Mouse (Mus musculus) gastrocnemius, adult 2 months (tissue): ENCODE measurements around the gene Inip. TPM values are rescaled to one million over a fixed set of nuclear protein-coding genes. Genes with fewer than 3 reads are reported as not detected.
A peak's percentile ranks its signal among the peaks of the same experiment; 100 is the strongest.

ENCODE experiments used
- DNase-seq: peaks from one replicate; pipeline ENCODE4 v3.0.0; 2022
- H3K27ac ChIP-seq: fragments of 200-600 bp; 2 replicates; pipeline ENCODE4 v1.8.1; 2022; ENCODE audit warnings: mild to moderate bottlenecking
- H3K4me3 ChIP-seq: fragments of 200-600 bp; 2 replicates; pipeline ENCODE4 v1.8.1; 2022; ENCODE audit warnings: mild to moderate bottlenecking, moderate library complexity
- CTCF ChIP-seq: fragments of 200-600 bp; IDR thresholded peaks from 2 replicates; pipeline ENCODE4 v1.8.1; 2022; ENCODE audit warnings: antibody characterized with exemption, mild to moderate bottlenecking, moderate library complexity
- intact Hi-C: fragments of 180-260 bp; cut with DNase I; formaldehyde crosslinking; loops from one replicate; pipeline ENCODE4 v1.15.1; 2025
- total RNA-seq, 2 experiments: library from RNA; stranded (reverse); gene quantifications; 2 replicates each; pipeline ENCODE4 v1.2.3; 2021

The Inip gene
- total RNA-seq, 2 experiments from 2014 or later: 2.8 to 5.9 TPM

GRCm38 (mm10) chr4:59821516-59821915, 20.1 kb upstream of the Inip start:
- TF ChIP-seq CTCF: no peak
- Histone ChIP-seq H3K4me3 (no peak overlapping the region), H3K27ac (no peak overlapping the region)
- intact Hi-C loops: no loop called here
- DNase-seq: no peak

DNA sequence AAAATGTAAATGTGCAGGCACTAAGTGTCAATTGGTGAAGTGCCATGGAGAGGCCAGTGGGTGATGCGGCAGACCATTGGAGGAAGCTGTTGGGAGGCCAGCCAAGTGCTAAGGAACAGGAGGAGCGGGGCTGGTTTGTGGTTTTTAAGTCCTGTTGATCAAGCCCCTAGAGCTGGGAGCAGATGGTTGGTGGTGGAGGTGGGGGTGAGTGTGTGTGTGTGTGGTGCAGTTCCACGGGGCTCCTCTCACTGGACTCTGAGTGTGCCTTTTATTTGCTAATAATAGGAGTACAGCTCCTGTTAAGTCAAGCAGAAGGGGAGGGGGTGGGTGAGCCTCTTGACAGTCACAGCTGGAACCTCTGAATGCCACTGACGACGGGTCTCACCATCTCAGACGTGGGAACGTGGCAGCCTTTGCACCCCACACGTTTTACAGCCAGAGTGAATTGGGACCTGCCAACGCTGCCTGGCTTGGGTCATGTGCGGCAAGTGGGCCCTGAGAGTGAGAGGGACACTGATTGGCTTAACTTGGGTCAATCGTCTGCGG, 18.2 kb upstream of the Inip start:
- intact Hi-C loops: no loop called here
- DNase-seq: peak; percentile 30
- no peak for TF ChIP-seq CTCF
- H3K4me3 ChIP-seq: no peak overlapping the region
- H3K27ac ChIP-seq: no peak overlapping the region

DNA sequence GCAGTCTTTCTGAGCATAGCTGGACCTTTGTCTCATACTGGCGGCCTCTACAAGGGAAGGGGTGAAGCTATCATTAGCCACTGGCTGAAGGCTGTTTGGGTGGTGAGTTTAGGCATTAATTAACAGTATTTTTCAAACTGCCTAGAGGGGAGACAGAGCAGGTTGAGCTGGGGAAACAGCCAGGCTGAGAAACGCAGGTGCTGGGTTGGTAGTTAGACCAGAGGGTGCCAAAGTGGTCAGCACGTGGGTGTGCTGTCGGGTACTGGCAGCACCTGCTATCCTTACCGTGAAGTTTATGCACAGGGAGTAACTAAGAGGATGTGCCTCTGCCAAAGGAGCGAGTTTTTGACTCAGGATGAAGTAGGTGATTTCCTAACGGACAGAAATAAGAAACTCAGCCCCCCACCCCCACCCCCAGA, 17.7 kb upstream of the Inip start:
- intact Hi-C loops: no loop called here
- TF ChIP-seq CTCF: no peak
- H3K4me3 ChIP-seq: no peak overlapping the region
- H3K27ac ChIP-seq: peak overlapping the region; percentile 2; the same call in 1 of the 2 replicates
- no peak for DNase-seq

DNA sequence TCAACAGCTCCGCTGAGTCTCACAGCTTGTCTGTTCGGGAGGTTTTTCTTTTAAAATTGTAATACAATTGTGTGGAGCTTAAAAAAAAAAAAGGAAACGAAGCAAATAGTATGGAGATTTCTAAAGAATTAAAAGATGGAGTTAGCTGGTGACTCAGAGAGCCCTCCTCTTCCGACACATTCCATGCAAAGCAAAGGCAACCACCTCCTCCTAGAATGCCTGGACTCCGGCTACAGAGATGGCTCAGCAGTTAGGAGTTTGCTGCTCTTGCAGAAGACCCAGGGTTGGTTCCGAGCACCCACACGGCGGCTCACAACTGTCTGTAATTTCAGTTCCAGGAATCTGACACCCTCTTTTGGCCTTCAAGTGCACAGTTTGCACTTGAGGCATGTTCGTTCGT, 17.1 kb upstream of the Inip start:
- Histone ChIP-seq H3K4me3 (no peak overlapping the region), H3K27ac (no peak overlapping the region; the same call in 1 of the 2 replicates)
- no peak for TF ChIP-seq CTCF
- intact Hi-C loops: no loop called here
- no peak for DNase-seq

DNA sequence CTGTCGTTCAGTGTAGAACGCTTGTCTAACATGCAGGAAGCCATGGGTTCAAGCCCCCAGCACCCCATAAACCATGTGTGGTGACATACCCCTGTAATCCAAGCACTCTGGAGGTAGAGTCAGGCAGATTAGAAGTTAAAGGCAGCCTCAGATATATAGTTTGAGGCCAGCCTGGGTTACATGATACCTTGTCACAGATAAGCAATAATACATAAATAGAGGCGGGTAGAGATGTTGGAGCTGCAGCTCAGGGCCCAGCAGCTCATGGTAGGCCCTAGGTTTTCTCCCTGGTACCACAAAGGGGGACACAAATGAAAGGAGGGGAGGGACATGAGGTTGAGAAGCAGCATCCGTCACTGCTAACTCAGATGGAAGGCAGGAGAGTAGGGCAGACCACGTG, 16.4 kb upstream of the Inip start:
- DNase-seq: no peak
- TF ChIP-seq CTCF: no peak
- no peak overlapping the region for H3K4me3 ChIP-seq
- intact Hi-C loops: no loop called here
- no peak overlapping the region for H3K27ac ChIP-seq

DNA sequence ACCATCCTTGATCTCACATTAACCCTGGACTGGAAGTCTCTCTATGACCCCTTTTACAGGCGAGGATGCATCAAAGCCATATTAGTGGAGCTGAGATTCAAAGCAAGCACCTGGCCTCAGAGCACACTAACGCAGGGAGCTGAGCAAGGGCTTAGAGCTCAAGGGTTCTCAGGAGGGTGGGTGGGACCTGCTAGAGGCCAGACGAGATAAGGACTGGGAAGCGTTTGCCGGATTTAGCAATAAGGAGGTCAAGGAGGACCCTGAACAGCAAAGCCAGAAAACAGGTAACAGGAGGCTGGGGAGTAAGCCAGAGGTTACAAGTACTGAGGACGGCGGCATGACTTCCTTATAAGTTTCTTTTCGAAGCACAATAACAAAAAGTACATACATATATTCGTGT, 15.1 kb upstream of the Inip start:
- intact Hi-C loops: no loop called here
- H3K4me3 ChIP-seq: no peak overlapping the region
- TF ChIP-seq CTCF: no peak
- DNase-seq: no peak
- no peak overlapping the region; the same call in 1 of the 2 replicates for H3K27ac ChIP-seq

- no peak for DNase-seq
- H3K27ac ChIP-seq: peak overlapping the region; percentile 5; the same call in 1 of the 2 replicates
- no peak for TF ChIP-seq CTCF
- no peak overlapping the region for H3K4me3 ChIP-seq
- intact Hi-C loops: no loop called here
These were observed 14.6 kb upstream of the Inip start for GRCm38 (mm10) chr4:59816016-59816415.

- intact Hi-C loops: no loop called here
- no peak for TF ChIP-seq CTCF
- DNase-seq: no peak
- Histone ChIP-seq H3K4me3 (no peak overlapping the region), H3K27ac (0 out of 2 replicates have a peak overlapping the region, but pooled peaks have one; percentile 24)
These were observed 13.9 kb upstream of the Inip start for GRCm38 (mm10) chr4:59815121-59815810.

DNA sequence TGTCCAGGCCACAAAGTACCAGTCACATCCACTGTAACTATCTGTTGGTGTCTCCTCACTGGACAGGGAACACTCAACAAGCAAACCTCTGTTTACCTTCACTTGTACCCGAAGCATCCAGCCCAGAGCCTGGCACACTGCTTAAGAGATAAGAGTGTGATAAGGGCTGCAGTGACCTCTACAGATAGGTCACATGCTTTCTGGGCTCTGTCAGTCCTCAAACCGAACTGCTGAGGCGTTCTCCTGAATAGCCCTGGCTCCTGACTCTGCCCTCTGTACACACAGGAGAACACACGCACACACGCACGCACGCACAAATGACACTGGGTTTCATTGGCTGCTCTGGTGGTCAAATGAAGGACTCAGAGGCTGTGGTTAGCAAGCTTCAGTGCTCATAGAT, 12.7 kb upstream of the Inip start:
- Histone ChIP-seq H3K27ac (no peak overlapping the region), H3K4me3 (no peak overlapping the region)
- no peak for TF ChIP-seq CTCF
- DNase-seq: no peak
- intact Hi-C loops: no loop called here

DNA sequence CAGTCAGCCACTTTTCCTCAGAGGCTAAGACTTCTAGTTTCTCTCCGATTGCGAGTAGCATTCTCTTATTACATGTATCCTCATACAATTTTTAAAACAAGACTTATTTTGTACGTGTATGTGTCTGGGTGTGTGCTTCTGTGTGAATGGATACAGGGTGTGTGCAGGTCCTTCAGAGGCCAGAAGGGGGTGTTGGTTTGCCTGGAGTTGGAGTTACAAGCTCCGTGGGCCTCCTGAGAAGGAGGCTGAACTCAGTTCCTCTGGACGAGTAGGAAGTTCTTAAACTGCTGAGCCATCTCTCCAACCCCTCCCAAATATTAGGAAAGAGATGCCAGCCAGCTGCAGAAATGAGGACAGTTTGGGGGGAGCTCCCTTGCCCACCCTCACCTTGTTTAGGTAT, 7.0 kb upstream of the Inip start:
- DNase-seq: peak; percentile 26
- Histone ChIP-seq H3K4me3 (no peak overlapping the region), H3K27ac (peak overlapping the region; percentile 53)
- intact Hi-C loops: loop anchor here (5.0 kb wide), 2 partner anchors 44 to 64 kb away; no protein-coding TSS in a partner anchor
- TF ChIP-seq CTCF: peak; percentile 56

GRCm38 (mm10) chr4:59807521-59807920, 6.1 kb upstream of the Inip start:
- TF ChIP-seq CTCF: no peak
- intact Hi-C loops: loop anchor here (5.0 kb wide), 2 partner anchors 45 to 65 kb away; no protein-coding TSS in a partner anchor
- no peak overlapping the region for H3K27ac ChIP-seq
- peak overlapping the region; percentile 86 for H3K4me3 ChIP-seq
- DNase-seq: no peak

- intact Hi-C loops: loop anchor here (5.0 kb wide), 2 partner anchors 45 to 65 kb away; no protein-coding TSS in a partner anchor
- TF ChIP-seq CTCF: no peak
- H3K27ac ChIP-seq: peak overlapping the region; percentile 95
- DNase-seq: no peak
- H3K4me3 ChIP-seq: peak overlapping the region; percentile 86
These were observed 5.4 kb upstream of the Inip start for GRCm38 (mm10) chr4:59806879-59807195.

GRCm38 (mm10) chr4:59805968-59806878, 4.8 kb upstream of the Inip start:
- TF ChIP-seq CTCF: no peak
- peak overlapping the region; percentile 95 for H3K27ac ChIP-seq
- peak overlapping the region; percentile 86 for H3K4me3 ChIP-seq
- intact Hi-C loops: loop anchor here (5.0 kb wide), 2 partner anchors 46 to 66 kb away; no protein-coding TSS in a partner anchor
- peak; percentile 64 for DNase-seq
